Mouse (Mus musculus): Measurements from ENCODE around the gene Nktr.

Gene Nktr

DNA sequence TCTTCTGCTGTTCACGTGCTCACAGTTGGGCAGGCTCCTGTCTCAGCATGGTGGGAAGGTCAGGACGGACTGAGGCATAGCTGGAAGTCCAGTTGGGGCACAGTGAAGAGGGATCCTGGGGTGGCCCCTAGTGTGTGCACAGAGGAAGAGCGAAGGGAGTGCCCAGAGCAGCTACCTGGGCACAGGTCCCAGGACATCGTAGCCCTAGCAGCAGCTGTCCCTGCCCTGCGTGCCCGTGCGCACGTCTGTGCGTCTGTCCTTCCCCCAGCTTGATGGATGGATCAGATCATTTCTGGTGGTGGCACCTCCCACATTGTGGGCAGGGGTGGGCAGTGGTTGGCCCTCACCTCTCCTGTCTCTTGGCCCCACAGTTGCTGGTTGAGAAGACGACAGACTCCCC lies 43.3 kb downstream of the Nktr start:
- DNase-seq = no peak

DNA sequence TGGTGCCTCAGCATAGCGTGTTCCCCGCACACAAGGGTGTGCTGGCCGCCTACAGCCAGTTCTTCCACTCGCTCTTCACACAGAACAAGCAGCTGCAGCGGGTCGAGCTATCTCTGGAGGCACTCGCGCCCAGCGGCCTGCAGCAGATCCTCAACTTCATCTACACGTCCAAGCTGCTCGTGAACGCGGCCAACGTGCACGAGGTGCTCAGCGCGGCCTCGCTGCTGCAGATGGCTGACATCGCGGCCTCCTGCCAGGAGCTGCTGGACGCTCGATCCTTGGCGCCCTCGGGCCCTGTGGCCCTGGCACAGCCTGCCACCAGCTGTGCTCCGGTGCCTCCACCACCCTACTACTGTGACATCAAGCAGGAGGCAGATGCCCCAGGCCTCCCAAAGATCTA lies 43.8 kb downstream of the Nktr start:
- DNase-seq = no peak

GRCm38 (mm10) chr9:121763716-121764115 lies 44.7 kb downstream of the Nktr start:
- DNase-seq = peak; percentile 25

GRCm38 (mm10) chr9:121765166-121765855 lies 46.3 kb downstream of the Nktr start:
- peak; percentile 20 for DNase-seq

DNA sequence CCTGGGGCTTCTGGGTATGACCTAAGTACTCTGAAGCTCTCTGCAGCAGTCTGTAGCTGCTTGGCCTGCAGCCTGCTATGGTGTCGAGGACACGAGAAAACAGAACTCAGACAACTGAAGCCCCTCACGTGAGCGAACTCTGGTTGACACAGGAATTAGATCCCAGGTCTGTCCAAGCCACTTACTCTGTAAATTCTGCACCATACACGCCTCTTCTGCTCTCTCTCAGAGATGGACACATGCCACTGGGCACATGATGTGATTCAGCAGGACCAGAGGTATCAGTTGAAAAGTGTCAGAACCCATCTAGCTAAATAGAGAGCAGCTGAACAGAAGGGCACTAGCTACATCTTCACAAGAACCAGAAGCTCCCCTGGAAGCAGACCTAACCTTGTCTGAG lies 53.4 kb downstream of the Nktr start:
- DNase-seq = no peak

- DNase-seq = no peak
Measured at GRCm38 (mm10) chr9:121775951-121776350, 57.0 kb downstream of the Nktr start.

DNA sequence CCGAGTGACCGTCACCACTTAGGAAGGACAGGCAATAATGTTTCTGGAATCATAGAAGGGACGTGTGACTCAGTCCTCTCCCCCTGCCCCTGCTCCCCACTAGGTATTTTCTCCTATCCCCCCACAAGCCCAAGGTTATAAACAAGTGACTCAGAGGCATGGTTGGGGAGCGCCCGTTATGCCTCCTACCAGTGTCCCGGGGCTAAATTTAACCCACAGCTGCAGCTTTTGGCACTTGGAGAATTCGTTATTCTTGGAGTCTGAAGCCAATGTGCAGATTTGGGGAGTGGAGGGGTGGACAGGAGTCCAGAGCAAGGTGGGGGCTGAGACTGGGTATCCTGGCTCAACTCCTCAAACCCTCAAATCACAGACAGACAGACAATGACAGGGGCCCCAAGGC lies 57.5 kb downstream of the Nktr start:
- DNase-seq = no peak

DNA sequence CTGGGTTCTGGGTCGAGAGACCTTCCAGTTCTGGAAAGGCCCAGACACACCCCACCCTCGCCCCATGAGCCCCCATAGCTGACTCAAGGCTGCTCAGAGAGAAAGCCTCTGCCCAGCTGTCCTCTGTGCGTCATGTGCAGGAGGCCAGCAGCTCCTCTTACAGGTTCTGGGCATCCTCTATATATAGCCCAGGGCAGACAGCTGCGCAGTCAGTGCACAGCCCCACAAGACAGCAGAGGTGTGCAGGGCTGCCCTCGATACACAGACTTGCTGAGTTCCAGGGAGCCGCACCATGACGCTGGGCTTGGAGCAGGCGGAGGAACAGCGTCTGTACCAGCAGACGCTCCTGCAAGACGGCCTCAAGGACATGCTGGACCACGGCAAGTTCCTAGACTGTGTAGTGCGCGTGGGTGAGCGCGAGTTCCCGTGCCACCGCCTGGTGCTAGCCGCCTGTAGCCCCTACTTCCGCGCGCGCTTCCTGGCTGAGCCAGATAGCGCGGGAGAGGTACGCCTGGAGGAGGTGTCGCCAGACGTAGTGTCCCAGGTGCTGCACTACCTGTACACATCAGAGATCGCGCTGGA lies 58.6 kb downstream of the Nktr start, which contains the start of gene Klhl40:
Klhl40 (plus strand) TSS at position 124 of the 582 bp plus-strand sequence.
- DNase-seq = no peak

GRCm38 (mm10) chr9:121778066-121778624 lies 59.2 kb downstream of the Nktr start:
- DNase-seq = no peak

GRCm38 (mm10) chr9:121784801-121785200 lies 65.8 kb downstream of the Nktr start:
- no peak for DNase-seq

DNA sequence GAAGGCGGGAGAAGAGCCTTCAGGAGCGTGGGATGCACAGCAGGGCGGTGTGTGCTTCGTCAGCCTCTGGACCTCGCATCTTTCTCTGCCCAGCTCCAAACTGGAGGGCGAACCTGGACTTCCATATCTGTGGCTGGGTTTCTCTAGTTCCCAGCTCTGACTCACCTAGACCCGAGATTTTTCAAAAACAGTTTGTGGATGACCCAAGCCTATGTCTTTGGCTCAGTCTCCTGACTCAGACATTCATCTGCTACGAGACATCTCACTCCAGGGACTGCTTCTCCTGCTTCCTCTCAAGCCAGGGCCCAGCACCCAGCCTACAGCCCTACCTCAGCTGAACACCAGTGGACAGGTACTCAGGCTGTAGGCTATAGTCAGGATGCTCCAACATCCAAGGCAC lies 66.3 kb downstream of the Nktr start:
- DNase-seq = no peak

DNA sequence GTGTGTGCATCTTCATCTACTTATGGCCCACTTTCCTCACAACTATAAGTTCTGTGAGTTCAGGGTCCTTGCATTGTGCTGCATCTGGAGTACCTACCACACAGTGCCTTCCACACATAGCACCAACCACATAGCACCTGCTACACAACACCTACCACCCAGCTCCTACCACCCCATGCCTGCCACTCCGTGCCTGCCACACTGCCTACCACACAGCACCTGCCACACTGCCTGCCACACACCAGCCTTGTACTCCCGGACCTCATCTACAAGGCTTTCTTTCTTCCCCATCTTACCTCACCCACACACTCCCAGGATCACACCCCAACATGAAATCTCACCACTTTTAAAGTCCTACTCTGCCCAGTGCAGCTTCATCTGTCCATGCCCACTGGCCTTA lies 67.4 kb downstream of the Nktr start:
- DNase-seq = no peak

DNA sequence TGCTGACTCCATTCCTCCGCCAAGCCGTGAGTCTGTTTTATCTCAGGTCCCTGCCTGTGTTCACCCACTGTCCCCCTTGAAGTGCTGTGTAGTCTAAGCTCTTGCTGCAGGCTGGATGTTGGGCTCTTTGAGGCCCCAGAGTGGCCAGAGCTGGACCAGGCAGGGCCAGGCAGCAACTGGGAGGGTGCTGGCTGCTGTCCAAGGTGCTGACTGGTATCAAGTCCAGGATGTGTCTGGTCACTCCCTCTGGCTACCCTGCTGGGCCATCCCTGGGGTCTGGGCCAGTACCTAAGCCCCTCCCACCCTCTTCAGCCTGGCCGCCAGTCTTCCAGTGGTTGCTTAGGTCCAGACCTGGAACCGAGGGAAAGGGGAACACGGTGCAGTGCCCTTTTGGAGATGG lies 72.2 kb downstream of the Nktr start:
- peak; percentile 77 for DNase-seq

- DNase-seq = no peak
Measured at GRCm38 (mm10) chr9:121791757-121792521, 73.0 kb downstream of the Nktr start, which contains the start of gene Hhatl. Hhatl (minus strand) TSS chr9:121792507.

- peak; percentile 20 for DNase-seq
Measured at GRCm38 (mm10) chr9:121794972-121795539, 76.1 kb downstream of the Nktr start.

GRCm38 (mm10) chr9:121797722-121798121 lies 78.8 kb downstream of the Nktr start:
- peak; percentile 52 for DNase-seq

DNA sequence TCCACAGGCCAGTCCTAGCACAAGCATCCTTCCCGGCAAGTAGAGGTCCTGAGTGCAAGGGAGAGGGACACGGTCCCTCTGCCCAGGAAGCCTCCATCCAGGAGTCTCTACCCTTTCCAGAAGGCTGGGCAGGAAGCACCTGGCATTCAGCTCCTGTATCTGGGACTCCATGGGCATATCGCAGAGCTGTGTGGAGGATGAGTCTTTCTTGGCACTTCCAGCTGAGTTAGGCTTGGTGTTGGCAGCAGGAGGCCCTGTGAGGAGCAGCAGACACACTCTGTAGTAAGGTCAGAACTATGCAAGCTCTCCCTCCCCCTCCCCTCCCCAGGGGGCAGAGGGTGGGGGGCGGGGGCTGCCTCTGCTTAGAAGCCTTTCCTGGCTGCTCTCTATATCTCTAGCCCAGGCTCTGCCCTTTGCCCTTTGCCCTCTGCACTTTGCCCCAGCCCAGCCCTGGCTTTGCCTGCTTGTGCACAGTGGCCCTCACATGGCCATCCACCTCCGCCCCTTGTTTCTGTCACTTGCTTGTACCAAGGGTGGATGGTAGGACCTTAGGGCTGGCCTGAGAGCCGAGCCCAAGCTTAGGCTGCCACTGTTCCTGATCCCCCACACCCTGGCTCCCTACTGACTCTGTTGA lies 80.0 kb downstream of the Nktr start:
- DNase-seq = no peak

DNA sequence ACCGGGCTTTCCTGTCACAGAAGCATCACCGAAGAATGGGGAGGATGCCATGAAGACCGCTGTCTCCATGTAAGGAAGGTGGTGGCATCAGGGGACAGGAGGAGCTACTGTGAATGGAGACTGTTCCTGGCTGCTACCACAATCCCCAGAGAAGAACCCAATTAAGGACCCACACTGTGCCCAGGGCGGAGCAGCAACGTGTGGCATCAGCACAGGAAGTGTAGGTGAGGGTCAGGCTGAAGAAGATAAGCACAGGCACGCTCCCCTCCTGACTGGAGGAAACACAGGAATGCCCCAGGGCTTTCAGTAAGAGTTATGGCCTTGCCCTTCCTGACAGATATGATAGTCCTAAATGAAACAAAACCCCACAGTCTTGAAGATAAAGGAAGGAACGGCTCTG lies 83.8 kb downstream of the Nktr start:
- no peak for DNase-seq
